Mouse (Mus musculus): ENCODE results near the gene Ercc1. TPM values are rescaled to one million over a fixed set of nuclear protein-coding genes. Genes with fewer than 3 reads are reported as not detected.

Ercc1 gene
- polyA plus RNA-seq, 1 experiment: not detected

- H3K4me1 ChIP-seq (ENCODE audit: control insufficient read depth, insufficient read depth, low read length): peaks cover 26% of the 10 kb centered on the region
- H3K4me3 ChIP-seq (ENCODE audit: insufficient read depth, low read depth, low read length): no peak overlapping the region
- no peak for TF ChIP-seq POLR2A (IDR thresholded peaks at IDR 0.05; ENCODE audit: insufficient read depth, low read depth, low read length)
- TF ChIP-seq CTCF (IDR thresholded peaks at IDR 0.05; ENCODE audit: insufficient read depth, low read depth, low read length): no peak
- 53% methylated on average over 4 of the region's 4 CpGs for WGBS
- no peak overlapping the region for H3K27ac ChIP-seq (ENCODE audit: insufficient read depth, low read depth, low read length)
These were observed 17.7 kb downstream of the Ercc1 start for GRCm38 (mm10) chr7:19362276-19362675.

- no peak overlapping the region for H3K27ac ChIP-seq (ENCODE audit: insufficient read depth, low read depth, low read length)
- 11% methylated on average over 18 of the region's 18 CpGs for WGBS
- H3K4me3 ChIP-seq (ENCODE audit: insufficient read depth, low read depth, low read length): no peak overlapping the region
- peaks cover 24% of the 10 kb centered on the region for H3K4me1 ChIP-seq (ENCODE audit: control insufficient read depth, insufficient read depth, low read length)
- no peak for TF ChIP-seq POLR2A (IDR thresholded peaks at IDR 0.05; ENCODE audit: insufficient read depth, low read depth, low read length)
- peak; percentile 50; the same call in 1 of the 2 replicates for TF ChIP-seq CTCF (IDR thresholded peaks at IDR 0.05; ENCODE audit: insufficient read depth, low read depth, low read length)
These were observed 19.3 kb downstream of the Ercc1 start for GRCm38 (mm10) chr7:19363881-19364280.

GRCm38 (mm10) chr7:19365376-19365775 is 20.8 kb downstream of the Ercc1 start:
- TF ChIP-seq POLR2A (IDR thresholded peaks at IDR 0.05; ENCODE audit: insufficient read depth, low read depth, low read length) (no peak), CTCF (IDR thresholded peaks at IDR 0.05; ENCODE audit: insufficient read depth, low read depth, low read length) (no peak)
- WGBS: 81% methylated on average over 4 of the region's 4 CpGs
- Histone ChIP-seq H3K4me3 (ENCODE audit: insufficient read depth, low read depth, low read length) (no peak overlapping the region), H3K4me1 (ENCODE audit: control insufficient read depth, insufficient read depth, low read length) (peaks cover 26% of the 10 kb centered on the region), H3K27ac (ENCODE audit: insufficient read depth, low read depth, low read length) (no peak overlapping the region)

- WGBS: 36% methylated on average over 16 of the region's 16 CpGs
- Histone ChIP-seq H3K4me1 (ENCODE audit: control insufficient read depth, insufficient read depth, low read length) (peaks cover 9% of the 10 kb centered on the region), H3K27ac (ENCODE audit: insufficient read depth, low read depth, low read length) (no peak overlapping the region), H3K4me3 (ENCODE audit: insufficient read depth, low read depth, low read length) (no peak overlapping the region)
- TF ChIP-seq CTCF (IDR thresholded peaks at IDR 0.05; ENCODE audit: insufficient read depth, low read depth, low read length) (no peak), POLR2A (IDR thresholded peaks at IDR 0.05; ENCODE audit: insufficient read depth, low read depth, low read length) (no peak)
These were observed 23.8 kb downstream of the Ercc1 start for GRCm38 (mm10) chr7:19368380-19368779.

- Histone ChIP-seq H3K27ac (ENCODE audit: insufficient read depth, low read depth, low read length) (no peak overlapping the region), H3K4me1 (ENCODE audit: control insufficient read depth, insufficient read depth, low read length) (peaks cover 9% of the 10 kb centered on the region), H3K4me3 (ENCODE audit: insufficient read depth, low read depth, low read length) (peak overlapping the region; percentile 50)
- 10% methylated on average over 46 of the region's 46 CpGs for WGBS
- peak; percentile 48; the same call in 1 of the 2 replicates for TF ChIP-seq POLR2A (IDR thresholded peaks at IDR 0.05; ENCODE audit: insufficient read depth, low read depth, low read length)
- TF ChIP-seq CTCF (IDR thresholded peaks at IDR 0.05; ENCODE audit: insufficient read depth, low read depth, low read length): peak; percentile 86
These were observed 25.3 kb downstream of the Ercc1 start for GRCm38 (mm10) chr7:19369823-19370425.

GRCm38 (mm10) chr7:19373367-19373766 is 28.8 kb downstream of the Ercc1 start:
- peaks cover 9% of the 10 kb centered on the region for H3K4me1 ChIP-seq (ENCODE audit: control insufficient read depth, insufficient read depth, low read length)
- 86% methylated on average over 2 of the region's 2 CpGs for WGBS
- no peak for TF ChIP-seq CTCF (IDR thresholded peaks at IDR 0.05; ENCODE audit: insufficient read depth, low read depth, low read length)
- no peak for TF ChIP-seq POLR2A (IDR thresholded peaks at IDR 0.05; ENCODE audit: insufficient read depth, low read depth, low read length)

GRCm38 (mm10) chr7:19375368-19375767 is 30.8 kb downstream of the Ercc1 start:
- Histone ChIP-seq H3K4me1 (ENCODE audit: control insufficient read depth, insufficient read depth, low read length) (no peaks in the 10 kb centered on the region), H3K27ac (ENCODE audit: insufficient read depth, low read depth, low read length) (no peak overlapping the region), H3K4me3 (ENCODE audit: insufficient read depth, low read depth, low read length) (no peak overlapping the region)
- no peak for TF ChIP-seq CTCF (IDR thresholded peaks at IDR 0.05; ENCODE audit: insufficient read depth, low read depth, low read length)
- WGBS: 75% methylated on average over 18 of the region's 18 CpGs

More at GRCm38 (mm10) chr7:19373367-19373766, 28.8 kb downstream of the Ercc1 start:
- H3K27ac ChIP-seq (ENCODE audit: insufficient read depth, low read depth, low read length): no peak overlapping the region
- H3K4me3 ChIP-seq (ENCODE audit: insufficient read depth, low read depth, low read length): no peak overlapping the region

GRCm38 (mm10) chr7:19376019-19376418 is 31.4 kb downstream of the Ercc1 start:
- H3K4me1 ChIP-seq (ENCODE audit: control insufficient read depth, insufficient read depth, low read length): no peaks in the 10 kb centered on the region
- WGBS: 92% methylated on average over 4 of the region's 4 CpGs
- no peak overlapping the region for H3K27ac ChIP-seq (ENCODE audit: insufficient read depth, low read depth, low read length)
- no peak for TF ChIP-seq CTCF (IDR thresholded peaks at IDR 0.05; ENCODE audit: insufficient read depth, low read depth, low read length)
- no peak for TF ChIP-seq POLR2A (IDR thresholded peaks at IDR 0.05; ENCODE audit: insufficient read depth, low read depth, low read length)
- H3K4me3 ChIP-seq (ENCODE audit: insufficient read depth, low read depth, low read length): no peak overlapping the region

- Histone ChIP-seq H3K4me3 (ENCODE audit: insufficient read depth, low read depth, low read length) (no peak overlapping the region), H3K4me1 (ENCODE audit: control insufficient read depth, insufficient read depth, low read length) (no peaks in the 10 kb centered on the region), H3K27ac (ENCODE audit: insufficient read depth, low read depth, low read length) (no peak overlapping the region)
- 75% methylated on average over 8 of the region's 8 CpGs for WGBS
- TF ChIP-seq POLR2A (IDR thresholded peaks at IDR 0.05; ENCODE audit: insufficient read depth, low read depth, low read length) (no peak), CTCF (IDR thresholded peaks at IDR 0.05; ENCODE audit: insufficient read depth, low read depth, low read length) (no peak)
These were observed 33.5 kb downstream of the Ercc1 start for GRCm38 (mm10) chr7:19378049-19378448.

Data from olfactory bulb, adult 2 months (tissue).